15 mouse cellular contexts compared by ENCODE assay signal in the genomic region with DNA sequence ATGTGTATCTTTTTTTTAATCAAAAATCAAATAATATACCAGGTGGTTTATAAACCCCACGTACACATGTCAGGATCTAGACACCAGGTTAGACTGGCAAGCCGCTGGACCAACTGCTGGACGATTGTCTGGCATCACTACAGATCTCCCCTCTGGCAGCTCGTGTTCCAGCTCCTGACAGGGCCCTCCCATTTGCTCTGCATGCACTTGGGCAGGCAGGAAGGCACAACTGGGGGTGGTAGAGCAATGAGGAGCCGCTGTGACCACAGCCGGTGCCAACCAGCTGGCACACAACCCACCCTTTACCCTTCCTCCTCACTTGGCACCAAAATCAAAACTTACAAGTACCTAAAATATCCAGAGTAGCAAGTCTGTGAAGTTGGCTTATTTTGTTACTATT.
DNase-seq lines count a peak whose midpoint lies in the region; ATAC-seq and TF ChIP-seq lines count a peak whose summit lies in the region.
"Had no signal": no experiment of that assay in that cellular context is flagged by ENCODE, and none has a peak within 500 bp of the region (broad histone marks: within the 10 kb centered on the region; RNA-seq: fewer than 3 reads in every experiment).

No protein-coding gene starts in this region.

- 50% methylated on average over 6 of the region's 6 CpGs for WGBS in hindbrain, postnatal 0 days
- 79% methylated on average over 6 of the region's 6 CpGs for WGBS in hindbrain, embryonic 12.5 days
- 84% methylated on average over 6 of the region's 6 CpGs for WGBS in midbrain, embryonic 11.5 days

- no peaks in the 10 kb centered on the region for H3K4me1 ChIP-seq in hindbrain, postnatal 0 days (ENCODE audit: insufficient read depth, low read length)
- no peaks in the 10 kb centered on the region for H3K4me1 ChIP-seq in hindbrain, embryonic 12.5 days
- H3K4me1 ChIP-seq in midbrain, embryonic 11.5 days (ENCODE audit: control insufficient read depth, insufficient read depth, low read length): no peaks in the 10 kb centered on the region
- H3K4me1 ChIP-seq: neural tube, embryonic 15.5 days; stomach, embryonic 15.5 days had no signal

- no peak overlapping the region for H3K27ac ChIP-seq in hindbrain, postnatal 0 days
- no peak overlapping the region for H3K27ac ChIP-seq in hindbrain, embryonic 12.5 days
- H3K27ac ChIP-seq in midbrain, embryonic 11.5 days (ENCODE audit: low read depth, low read length): no peak overlapping the region
- H3K27ac ChIP-seq: kidney, postnatal 0 days; macrophage; neural tube, embryonic 15.5 days; stomach, embryonic 15.5 days had no signal

- ATAC-seq in hindbrain, postnatal 0 days: peak; percentile 67
- ATAC-seq in hindbrain, embryonic 12.5 days (ENCODE audit: low FRiP score): no peak
- peak; percentile 40; the same call in 1 of the 2 replicates for ATAC-seq in megakaryocyte-erythroid progenitor cell, adult 5-6 weeks (replicated peaks; ENCODE audit: low FRiP score, low TSS enrichment, poor library complexity, severe bottlenecking)
- ATAC-seq in midbrain, embryonic 11.5 days (ENCODE audit: low FRiP score): no peak
- ATAC-seq: forebrain, embryonic 14.5 days had no signal

- TF ChIP-seq CTCF in hindbrain, postnatal 0 days (IDR thresholded peaks at IDR 0.05; ENCODE audit: low read depth): no peak

- peak; percentile 56 for DNase-seq in hindbrain, postnatal 0 days (ENCODE audit: low spot score)
- peak; percentile 62 for DNase-seq in 416B (ENCODE audit: low read depth)
- DNase-seq in T-cell, adult 2 months (ENCODE audit: low spot score): peak; percentile 19
- no peak for DNase-seq in gastrocnemius, postnatal 4 days (ENCODE audit: low spot score in 2 of 2)
- DNase-seq in midbrain, embryonic 11.5 days (ENCODE audit: low spot score, missing footprints): no peak
- DNase-seq: cerebellum, adult 8-10 months; liver; lung, adult 18-20 months had no signal

- H3K4me2 ChIP-seq in hindbrain, postnatal 0 days (ENCODE audit: low read depth, low read length): no peak overlapping the region
- no peak overlapping the region for H3K4me2 ChIP-seq in hindbrain, embryonic 12.5 days (replicated peaks)
- H3K4me2 ChIP-seq in midbrain, embryonic 11.5 days: no peak overlapping the region
- H3K4me2 ChIP-seq: neural tube, embryonic 15.5 days; stomach, embryonic 15.5 days had no signal

- H3K9ac ChIP-seq in hindbrain, postnatal 0 days (replicated peaks; ENCODE audit: low read length): no peak overlapping the region
- no peak overlapping the region for H3K9ac ChIP-seq in hindbrain, embryonic 12.5 days
- H3K9ac ChIP-seq in midbrain, embryonic 11.5 days (ENCODE audit: low read length): no peak overlapping the region
- H3K9ac ChIP-seq: neural tube, embryonic 15.5 days; stomach, embryonic 15.5 days had no signal

- no peaks in the 10 kb centered on the region for H3K36me3 ChIP-seq in hindbrain, postnatal 0 days (ENCODE audit: insufficient read depth, low read length)
- no peaks in the 10 kb centered on the region for H3K36me3 ChIP-seq in hindbrain, embryonic 12.5 days
- no peaks in the 10 kb centered on the region for H3K36me3 ChIP-seq in midbrain, embryonic 11.5 days (ENCODE audit: control insufficient read depth, insufficient read depth, low read length)
- H3K36me3 ChIP-seq: neural tube, embryonic 15.5 days; stomach, embryonic 15.5 days had no signal

- no peak overlapping the region for H3K4me3 ChIP-seq in hindbrain, postnatal 0 days (ENCODE audit: low read length)
- no peak overlapping the region for H3K4me3 ChIP-seq in hindbrain, embryonic 12.5 days
- H3K4me3 ChIP-seq in midbrain, embryonic 11.5 days (ENCODE audit: low read depth, low read length): no peak overlapping the region
- H3K4me3 ChIP-seq: neural tube, embryonic 15.5 days; stomach, embryonic 15.5 days had no signal

- no peaks in the 10 kb centered on the region for H3K27me3 ChIP-seq in hindbrain, postnatal 0 days (ENCODE audit: insufficient read depth, low read length)
- no peaks in the 10 kb centered on the region for H3K27me3 ChIP-seq in hindbrain, embryonic 12.5 days
- no peaks in the 10 kb centered on the region for H3K27me3 ChIP-seq in midbrain, embryonic 11.5 days (ENCODE audit: control insufficient read depth, insufficient read depth, low read length)
- H3K27me3 ChIP-seq: neural tube, embryonic 15.5 days; stomach, embryonic 15.5 days had no signal

- H3K9me3 ChIP-seq in hindbrain, postnatal 0 days (ENCODE audit: low read length): no peaks in the 10 kb centered on the region
- no peaks in the 10 kb centered on the region for H3K9me3 ChIP-seq in hindbrain, embryonic 12.5 days (replicated peaks)
- no peaks in the 10 kb centered on the region for H3K9me3 ChIP-seq in midbrain, embryonic 11.5 days (ENCODE audit: control insufficient read depth, low read length)
- H3K9me3 ChIP-seq: neural tube, embryonic 15.5 days; stomach, embryonic 15.5 days had no signal

Comparison
In these comparisons a context has a peak if more than half of its experiments do, and no peak if none do; other contexts are left out.
1. ATAC-seq: peak in hindbrain, postnatal 0 days (single experiment) and megakaryocyte-erythroid progenitor cell, adult 5-6 weeks (single experiment); none in hindbrain, embryonic 12.5 days (single experiment) and midbrain, embryonic 11.5 days (single experiment).
2. DNase-seq: peak in hindbrain, postnatal 0 days (single experiment), 416B (single experiment) and T-cell, adult 2 months (single experiment); none in gastrocnemius, postnatal 4 days (0 of 2) and midbrain, embryonic 11.5 days (single experiment).